Mouse (Mus musculus) spleen, adult 2 months (tissue): ENCODE data around the gene Elovl7.

ENCODE experiments used
- CTCF ChIP-seq: fragments of 200-500 bp; IDR thresholded peaks from 2 replicates; pipeline ENCODE4 v1.5.1; 2011; ENCODE audit warnings: mild to moderate bottlenecking, inconsistent platforms; ENCODE audit not compliant: insufficient read depth, insufficient read length, insufficient replicate concordance; ENCODE audit errors: extremely low read depth
- POLR2A ChIP-seq: fragments of 200-500 bp; IDR thresholded peaks from 2 replicates; pipeline ENCODE4 v1.6.1; 2011; ENCODE audit warnings: low read depth, low read length, inconsistent platforms

DNA sequence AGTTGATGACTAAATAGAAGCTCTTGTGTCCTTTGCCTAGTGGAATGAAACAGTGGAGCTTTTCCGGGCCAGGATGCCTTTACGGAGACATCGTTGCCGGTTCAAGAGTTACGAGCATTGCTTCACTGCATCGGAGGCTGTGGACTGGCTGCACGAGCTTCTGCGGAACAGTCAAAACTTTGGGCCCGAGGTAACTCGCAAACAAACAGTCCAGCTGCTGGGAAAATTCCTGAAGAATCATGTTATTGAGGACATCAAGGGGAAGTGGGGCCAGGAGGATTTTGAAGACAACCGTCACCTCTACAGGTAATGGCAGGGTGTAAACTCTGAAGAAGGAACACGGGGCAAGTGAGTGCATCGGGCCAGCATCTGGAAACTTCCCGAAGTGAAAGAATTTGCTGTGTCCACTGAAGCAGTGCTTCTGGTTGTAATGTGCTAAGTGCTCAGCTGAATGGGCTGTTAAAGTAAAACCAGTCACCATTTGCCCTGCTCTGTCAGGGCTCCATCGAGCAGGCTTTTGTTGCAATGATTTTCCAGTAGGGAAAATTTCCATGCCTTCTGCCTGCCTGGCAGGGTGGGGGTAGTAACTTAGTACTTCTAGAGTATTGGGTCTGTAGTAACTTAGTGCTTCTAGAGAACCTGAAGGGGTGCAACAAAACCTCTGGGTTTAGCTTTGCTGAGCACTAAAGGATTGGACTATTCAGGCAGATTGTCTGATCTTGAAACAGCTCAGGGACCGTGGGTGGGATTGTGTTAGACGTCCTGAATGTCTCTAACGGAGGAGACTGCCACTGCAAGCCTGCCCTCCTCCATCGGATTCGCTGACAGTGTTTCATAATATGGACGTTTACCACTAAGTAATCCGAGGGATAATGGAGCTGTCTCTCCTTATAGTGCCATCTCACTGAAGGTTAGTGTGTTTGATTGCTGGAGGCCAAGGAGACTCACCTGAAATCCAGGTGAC, 109.9 kb downstream of the Elovl7 start:
- no peak for TF ChIP-seq CTCF
- no peak for TF ChIP-seq POLR2A
